Mouse (Mus musculus): ENCODE results near the gene Tmem18. TPM values are rescaled to one million over a fixed set of nuclear protein-coding genes. Genes with fewer than 3 reads are reported as not detected.

The Tmem18 gene
- polyA plus RNA-seq, 1 experiment: 5.7 TPM

DNA sequence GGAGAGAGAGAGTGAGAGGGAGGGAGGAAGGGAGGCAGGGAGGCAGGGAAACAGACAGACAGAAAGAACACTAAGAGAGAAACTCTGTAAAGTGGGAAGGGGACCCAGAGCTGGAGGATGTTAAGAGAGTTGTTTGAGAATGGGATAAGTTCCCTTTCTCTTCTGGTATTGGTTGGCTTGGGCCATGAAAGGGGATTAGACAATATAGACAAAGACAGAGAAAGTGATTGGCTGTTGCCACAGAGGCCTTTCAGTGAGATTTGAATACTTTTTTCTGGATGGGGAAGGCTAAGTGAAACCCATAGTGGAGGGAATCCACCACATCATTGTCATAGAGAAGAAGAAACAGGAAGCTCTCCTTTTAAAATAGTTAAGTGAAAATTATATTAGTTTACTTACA is 50.3 kb downstream of the Tmem18 start:
- H3ac ChIP-seq (ENCODE audit: control insufficient read depth, insufficient read length): no peak overlapping the region

More for the DNA sequence above, 50.3 kb downstream of the Tmem18 start:
- no peaks in the 10 kb centered on the region for H3K79me2 ChIP-seq (ENCODE audit: control insufficient read depth, insufficient read depth)
- H3K4me2 ChIP-seq (ENCODE audit: low read depth): no peak overlapping the region
- no peaks in the 10 kb centered on the region for H3K27me3 ChIP-seq (ENCODE audit: control insufficient read depth, insufficient read depth, insufficient read length)
- no peak overlapping the region for H3K4me3 ChIP-seq
- TF ChIP-seq POLR2A (IDR thresholded peaks at IDR 0.05; ENCODE audit: insufficient read length, low read depth): no peak
- no peaks in the 10 kb centered on the region for H3K36me3 ChIP-seq (ENCODE audit: control insufficient read depth, insufficient read depth)

Other genes starting within 250 kb of the Tmem18 start
- gene Sntg2, start 211.1 kb upstream of the Tmem18 start, polyA plus RNA-seq (2012; fragmentation: generic; extraction: Trizol): not detected

Data from myocyte (in vitro differentiated cells).